Mouse (Mus musculus) CD4-positive naive resting alpha-beta T cell, adult 76 days (primary cell): ENCODE results near the gene Cntln. TPM values are rescaled to one million over a fixed set of nuclear protein-coding genes. Genes with fewer than 3 reads are reported as not detected.

Source experiments
- total RNA-seq: library from RNA; stranded (reverse); gene quantifications from one replicate; pipeline ENCODE4 v1.2.4, GENCODE M21; 2023

The Cntln gene
- total RNA-seq = 1.3 TPM

DNA sequence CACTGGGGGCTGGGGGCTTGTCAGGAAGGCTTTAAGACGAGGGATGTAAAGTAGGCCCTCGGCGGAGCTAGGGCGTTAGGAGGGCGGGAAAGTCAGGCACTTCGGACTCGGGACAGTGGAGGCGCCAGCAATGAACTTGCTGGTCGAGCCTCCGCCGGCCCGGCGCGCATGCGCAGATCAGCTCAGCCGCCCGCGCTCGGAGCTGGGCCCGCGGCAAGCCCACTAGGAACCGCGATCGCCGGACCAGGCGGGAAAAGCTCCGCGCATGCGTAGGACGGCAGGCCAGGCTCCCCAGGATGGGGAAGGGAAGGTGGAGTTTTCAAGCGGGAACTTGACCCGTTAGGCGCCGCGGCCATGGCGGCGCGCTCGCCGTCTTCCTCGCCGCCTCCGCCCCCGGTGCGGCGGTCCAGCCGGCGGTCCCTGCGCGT lies at the start of gene Cntln:
TSS of gene Cntln (plus strand) at position 199 of the 428 bp plus-strand sequence.

Other genes with a start within 250 kb of the Cntln start
- not detected for gene Bnc2, start 209.0 kb upstream of the Cntln start, total RNA-seq